Mouse (Mus musculus) retina, embryonic 14.5 days (tissue): Measurements from ENCODE around the gene Brinp2.

Experiments used
- DNase-seq: peaks from one replicate; pipeline ENCODE4 v3.0.0-alpha.2; 2015; ENCODE audit warnings: low spot score

The Brinp2 gene

DNA sequence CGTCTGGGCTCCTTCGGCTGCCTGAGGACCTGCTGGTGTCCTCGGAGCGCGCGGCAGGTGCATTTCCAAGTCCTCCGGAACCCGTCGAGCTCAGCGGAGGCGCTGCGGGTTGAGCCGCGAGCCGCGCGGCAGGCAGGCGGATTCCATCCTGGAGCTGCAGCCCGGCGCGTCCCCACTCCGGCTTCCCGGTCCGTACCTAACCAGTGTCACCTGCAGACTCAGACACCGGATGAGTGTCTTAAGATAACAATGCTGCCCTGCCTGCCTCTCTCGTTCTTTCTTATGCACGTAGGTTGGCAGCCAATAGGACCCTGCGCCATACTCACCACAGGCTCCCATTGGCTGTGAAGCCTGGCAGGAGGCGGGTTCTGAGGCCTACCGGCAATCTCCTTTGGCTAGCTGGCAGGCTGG, at the start of gene Brinp2:
Brinp2 (minus strand) TSS at position 276 of the 411 bp plus-strand sequence.
- peak; percentile 89 for DNase-seq

DNA sequence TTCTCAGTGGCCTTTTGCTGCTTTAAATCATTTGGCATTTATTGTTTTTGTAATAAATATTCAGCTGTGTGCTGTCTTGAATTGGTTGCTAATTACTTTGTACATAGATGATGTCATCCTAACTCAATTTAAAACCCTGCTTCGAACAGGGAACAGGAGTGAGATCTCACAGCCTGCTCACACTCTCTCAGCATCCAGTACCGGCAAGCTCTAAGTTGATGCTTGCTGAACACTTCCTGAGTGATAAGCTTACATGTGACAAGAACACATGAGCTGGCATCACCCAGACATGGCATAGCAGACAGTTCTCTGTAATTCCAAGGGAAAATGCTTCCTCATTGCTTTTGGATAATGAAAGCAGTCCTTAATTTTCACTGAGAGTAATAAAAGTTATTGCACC, 44.8 kb upstream of the Brinp2 start:
- no peak for DNase-seq

DNA sequence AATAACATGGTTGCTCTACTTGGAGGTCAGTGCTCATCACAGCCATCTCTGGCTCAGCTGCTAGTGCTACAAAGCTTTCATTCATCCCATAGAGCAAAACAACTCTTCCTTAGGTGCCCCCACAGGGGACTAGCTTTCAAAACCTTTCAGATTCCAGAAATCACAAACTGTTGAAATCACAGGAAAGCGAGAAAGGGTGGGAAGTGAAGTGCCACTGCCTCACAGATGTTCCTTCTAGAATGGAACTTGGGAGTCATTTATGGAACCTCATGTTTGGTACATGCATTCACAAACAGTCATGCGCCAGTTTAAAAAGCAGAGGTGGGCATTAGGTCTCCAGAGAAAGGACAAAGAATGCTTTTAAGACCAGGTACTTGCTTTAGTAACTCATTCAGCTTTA, 40.9 kb upstream of the Brinp2 start:
- DNase-seq: no peak

DNA sequence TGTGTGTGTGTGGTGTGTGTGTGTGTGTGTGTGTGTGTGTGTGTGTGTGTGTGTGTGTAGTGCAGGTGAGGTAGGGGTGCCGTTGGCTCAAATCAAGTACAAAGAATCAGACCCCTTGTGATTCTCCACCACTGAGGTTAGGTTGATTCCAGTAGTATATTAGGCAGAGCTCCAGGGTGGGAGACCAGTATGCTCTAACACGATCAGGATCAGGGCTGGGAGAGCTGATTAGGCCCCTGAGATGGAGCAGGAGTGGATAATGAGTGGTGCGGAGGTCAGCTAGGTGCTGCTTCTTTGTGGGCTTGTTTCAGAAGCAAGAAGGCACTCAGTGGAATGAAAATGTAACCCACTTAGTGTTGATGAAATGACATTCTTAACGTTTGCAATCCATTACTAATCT, 34.6 kb upstream of the Brinp2 start:
- DNase-seq: no peak

DNA sequence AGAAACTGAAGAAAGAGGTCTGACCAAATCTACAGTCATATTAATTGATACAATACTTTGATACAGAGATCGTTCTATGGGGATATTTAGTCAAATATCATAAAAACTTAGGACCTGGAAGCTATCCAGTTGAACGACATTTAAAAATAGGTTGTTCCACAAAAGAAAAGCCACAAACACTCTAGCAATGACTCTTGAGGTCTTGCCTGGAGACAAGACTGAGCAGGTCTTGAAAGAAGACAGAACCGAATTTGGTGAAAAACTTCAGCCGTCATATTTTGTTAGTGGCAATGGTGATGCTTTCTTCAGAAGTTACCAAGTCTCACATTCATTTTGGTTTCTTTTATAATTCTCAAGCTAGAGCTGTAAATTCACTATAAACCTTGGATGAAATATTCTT, 32.9 kb upstream of the Brinp2 start:
- DNase-seq: no peak

DNA sequence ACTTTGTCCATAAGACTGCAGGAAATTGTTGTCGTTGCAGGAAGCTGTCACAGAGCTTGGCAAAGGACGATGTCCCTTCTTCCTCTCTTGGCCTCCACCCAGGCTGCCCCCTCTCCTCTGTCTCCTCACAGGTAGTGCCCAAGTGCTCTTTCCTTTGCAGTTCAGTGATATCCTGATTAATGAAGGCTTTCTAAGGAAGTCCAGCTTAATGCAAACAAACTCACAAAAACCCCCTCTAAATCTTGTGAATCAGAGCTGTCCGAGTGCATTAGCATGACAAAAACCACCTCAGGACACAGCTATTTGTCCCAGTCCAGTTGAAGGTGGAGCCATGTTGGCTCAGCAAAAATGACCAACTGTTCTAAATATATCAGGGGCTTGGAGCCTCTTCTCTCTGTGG, 30.7 kb upstream of the Brinp2 start:
- no peak for DNase-seq

DNA sequence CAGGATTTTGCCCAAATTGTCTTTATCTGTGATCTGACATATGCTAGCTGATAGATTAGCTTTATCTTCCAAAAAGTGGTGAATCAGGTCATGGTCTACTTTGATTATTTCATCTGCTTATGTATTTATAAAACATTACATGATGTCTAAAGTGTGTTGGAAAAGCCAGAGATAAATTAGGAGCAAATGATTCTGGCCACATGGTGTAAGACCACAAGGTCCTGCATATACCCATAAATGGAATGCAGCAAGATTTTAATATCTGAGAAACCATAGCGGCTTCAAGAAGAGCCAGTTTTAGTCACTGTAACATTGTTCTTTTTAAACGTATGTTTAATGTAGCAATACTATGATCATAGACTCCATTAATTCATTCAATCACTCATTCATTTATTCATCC, 29.2 kb upstream of the Brinp2 start:
- no peak for DNase-seq

DNA sequence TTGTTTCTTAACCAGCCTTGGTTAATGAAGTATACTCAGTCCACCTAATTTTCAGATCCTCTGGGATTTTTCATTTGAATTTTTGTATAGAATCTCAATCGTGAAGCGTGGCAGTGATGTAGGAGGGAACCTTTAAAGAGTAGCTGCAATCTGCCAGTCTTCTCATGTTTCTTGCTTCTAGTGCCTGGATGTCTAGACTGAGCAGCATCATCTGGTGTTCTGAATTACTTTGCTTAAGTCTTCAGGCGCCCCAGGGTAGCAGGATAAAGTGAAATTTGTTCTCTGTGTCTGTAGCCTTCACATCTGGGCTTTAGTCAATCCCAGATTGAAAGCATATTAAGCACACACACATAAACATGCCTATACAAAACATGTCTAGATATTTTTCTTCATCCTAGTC, 27.1 kb upstream of the Brinp2 start:
- no peak for DNase-seq

DNA sequence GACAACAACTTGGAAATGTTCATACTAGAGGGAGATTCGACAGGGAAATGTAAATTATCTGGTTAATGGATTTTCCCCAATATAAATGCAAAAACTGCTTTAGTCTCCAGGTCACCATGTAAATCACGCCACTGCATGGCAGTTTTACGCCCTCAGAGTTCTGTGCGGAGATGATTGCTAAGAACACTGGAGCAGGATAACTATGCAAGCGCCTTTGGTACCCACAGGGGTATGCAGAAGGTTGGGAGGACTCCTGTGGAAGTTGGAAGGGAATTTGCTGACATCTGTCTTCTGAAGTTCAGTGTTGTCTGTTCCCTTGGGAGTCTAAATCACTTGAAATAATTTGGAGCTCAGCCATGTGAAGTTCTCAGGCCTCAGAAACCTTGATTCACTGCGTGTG, 26.2 kb upstream of the Brinp2 start:
- no peak for DNase-seq

DNA sequence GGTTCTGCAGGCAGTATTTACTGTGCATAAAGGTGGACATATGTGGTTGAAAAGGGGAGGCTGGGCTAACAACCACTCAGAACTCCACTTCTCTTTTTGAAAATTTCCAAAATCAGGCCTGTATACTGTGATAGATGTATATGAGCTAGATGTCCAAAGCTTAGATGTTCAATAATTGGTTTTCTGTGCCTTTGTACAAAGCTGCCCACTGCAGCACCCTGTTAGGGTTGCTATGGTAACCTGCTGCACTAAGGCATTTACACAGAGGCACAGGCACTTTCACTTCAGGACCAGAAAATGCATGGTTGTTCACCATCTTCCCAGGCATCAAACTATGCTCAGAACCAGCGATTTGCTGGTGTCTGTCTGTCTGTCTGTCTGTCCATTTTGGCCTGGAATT, 8.3 kb upstream of the Brinp2 start:
- DNase-seq: peak; percentile 45

DNA sequence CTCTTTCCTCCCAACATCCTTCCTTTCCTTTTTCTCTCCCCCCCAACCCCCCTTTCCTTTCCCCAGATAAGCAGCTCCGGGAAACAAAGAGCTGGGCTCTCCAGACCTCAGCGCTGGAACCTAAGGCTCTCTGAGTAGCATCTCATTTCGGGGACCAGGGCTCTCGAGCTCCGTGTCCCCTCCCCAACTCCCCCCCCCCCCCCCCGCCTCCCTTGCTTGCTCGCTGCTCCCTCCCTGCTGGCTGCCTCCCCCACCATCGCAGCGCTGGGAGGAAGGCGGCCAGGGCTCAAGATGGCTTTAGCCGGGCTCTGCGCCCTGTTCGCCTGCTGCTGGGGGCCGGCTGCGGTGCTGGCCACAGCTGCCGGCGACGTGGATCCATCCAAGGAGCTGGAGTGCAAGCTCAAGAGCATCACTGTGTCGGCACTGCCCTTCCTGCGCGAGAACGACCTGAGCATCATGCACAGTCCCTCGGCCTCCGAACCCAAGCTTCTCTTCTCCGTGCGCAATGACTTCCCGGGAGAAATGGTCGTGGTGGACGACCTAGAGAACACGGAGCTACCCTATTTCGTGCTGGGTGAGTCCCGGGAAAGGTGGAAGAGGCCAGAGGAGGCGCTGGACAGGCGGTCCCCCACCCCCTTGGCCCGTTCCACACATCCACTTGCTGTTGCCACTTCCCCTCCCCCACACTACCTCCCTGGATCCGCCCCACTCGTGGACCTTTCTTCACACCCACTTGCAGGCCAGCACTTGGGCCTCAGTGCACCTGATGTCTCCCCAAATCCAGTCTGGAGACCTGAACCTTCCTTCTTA, 6.4 kb upstream of the Brinp2 start:
- DNase-seq: peak; percentile 61

DNA sequence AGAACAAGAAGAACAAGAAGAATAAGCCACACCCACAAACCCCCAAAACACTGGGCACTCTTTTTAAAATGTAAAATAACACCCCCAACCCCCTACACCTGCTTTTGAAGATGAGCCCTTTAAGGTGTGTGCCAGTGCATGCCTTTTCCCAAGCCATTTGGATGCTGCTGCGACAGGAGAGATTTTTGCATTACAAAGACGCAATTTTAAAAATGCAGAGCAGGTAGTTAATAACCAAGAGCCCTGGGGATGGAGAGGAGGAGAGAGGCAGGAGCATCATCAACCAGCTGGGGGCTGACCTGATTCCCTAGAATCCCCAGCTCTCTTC, 5.8 kb upstream of the Brinp2 start, which contains the start of gene Astn1:
Astn1 (plus strand) TSS at position 310 of the 328 bp plus-strand sequence.
- DNase-seq: no peak

DNA sequence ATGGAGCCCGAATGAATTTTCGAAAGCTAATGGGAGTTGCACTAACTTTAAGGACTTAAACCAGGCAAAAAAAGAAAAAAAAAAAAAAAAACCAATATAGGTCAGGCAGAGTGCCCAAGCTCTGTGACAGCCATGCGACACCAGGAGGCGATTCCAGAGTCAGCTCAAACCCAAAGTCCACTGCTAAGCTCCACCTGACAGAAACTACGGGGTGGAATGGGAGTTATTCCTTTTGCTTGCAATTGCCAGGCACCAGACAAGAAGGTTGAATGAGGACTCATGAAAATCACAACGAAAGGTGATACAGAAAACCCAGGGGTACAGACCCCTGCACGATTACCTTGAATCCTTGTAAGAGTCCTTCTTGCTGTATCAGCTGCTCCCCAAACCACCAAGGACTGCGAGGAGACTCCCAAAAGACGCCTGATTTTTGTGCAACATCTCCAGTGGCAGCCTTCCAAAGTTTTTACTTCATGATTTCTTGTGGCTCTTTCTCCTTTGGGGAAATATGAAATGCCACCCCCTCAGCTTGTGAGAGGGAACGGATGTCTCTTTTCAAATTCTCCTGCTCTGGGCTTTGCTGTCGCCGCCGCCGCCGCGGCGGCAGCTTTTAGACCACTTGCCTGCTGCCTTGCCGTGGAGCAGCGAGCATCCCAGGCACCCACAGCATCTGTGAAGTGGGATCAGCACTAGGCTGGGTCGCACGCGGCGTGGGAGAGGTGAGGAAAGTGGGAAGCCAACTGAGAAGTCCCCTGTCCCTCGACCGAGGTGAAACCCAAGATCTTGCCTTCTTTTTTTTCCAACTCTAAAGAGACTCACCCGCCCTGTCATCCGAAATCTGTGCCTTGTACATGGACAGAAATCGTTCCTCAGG, 712 bp downstream of the Brinp2 start:
- peak; percentile 45 for DNase-seq

DNA sequence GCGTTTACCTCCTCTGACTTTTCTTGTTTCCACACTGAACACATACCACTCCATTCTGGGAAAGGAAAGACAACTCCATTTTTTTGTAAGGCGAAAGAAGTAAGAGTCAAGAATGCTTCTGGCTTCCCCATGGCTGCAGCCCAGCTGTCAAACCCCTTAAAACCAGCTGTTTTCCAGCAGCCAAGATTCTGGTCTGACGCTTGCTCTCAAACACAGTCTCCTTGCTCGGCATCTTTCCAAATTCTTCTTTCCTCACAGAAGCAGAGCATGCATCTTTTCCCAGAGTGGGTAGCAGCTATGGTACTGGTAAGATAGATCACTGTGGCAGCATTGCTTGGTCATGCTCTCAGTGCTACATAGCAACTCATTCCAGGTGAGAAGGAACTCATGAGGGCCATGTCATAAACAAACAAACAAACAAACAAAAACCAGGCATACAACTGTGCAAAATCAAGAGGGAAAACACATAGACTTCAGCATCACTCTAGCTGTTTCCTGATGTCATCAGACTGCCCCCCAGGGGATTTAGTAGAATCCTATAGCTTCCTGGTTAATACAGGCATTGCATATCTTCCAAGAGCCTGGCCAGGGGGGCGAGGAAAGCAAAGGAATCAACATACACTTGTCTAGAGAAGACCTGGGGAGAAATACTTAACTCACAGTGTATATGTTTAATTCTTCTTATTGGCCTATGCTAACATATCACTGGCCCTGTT, 2.3 kb downstream of the Brinp2 start:
- no peak for DNase-seq

DNA sequence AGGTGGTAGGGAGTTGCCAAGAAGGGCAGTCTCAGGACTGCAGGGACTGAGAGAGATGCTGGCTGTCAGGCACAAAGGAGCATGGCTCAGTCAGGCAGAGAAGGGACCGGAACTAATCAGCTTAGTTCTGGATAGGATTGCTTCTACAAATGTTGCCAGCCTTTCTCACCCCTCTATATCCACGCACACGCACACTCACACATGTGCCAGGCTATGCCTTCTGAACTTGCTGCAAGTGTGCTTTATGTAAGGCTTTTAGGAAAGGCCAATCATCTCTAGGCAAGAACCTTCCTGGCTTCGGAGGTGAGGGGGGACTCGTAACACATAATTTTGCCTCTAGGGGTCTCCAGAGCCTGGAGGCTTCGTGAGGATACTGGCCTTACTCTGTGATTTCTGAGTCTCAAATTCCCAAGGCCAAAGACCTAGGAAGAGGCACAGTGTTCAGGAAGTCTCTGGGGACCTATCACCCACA, 12.8 kb downstream of the Brinp2 start:
- peak; percentile 69 for DNase-seq

DNA sequence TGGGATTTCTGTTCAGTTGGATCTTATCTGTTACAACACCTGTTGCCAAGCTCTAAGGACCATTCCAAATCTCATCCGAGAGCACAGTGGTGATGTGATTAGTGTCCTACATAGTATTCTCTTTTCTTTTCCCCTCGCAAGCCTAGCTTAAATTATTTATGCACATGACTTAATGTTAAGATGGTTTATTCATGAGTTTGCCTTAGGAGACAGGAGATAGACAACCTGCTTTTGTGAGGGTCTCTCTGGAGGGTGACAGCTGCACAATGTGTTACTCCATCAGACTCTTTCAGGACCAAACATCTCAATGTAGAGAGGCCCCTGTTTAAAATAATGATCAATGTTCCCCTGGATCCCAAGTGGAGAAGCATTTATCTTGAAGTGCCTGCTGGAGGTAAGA, 27.3 kb downstream of the Brinp2 start:
- no peak for DNase-seq

DNA sequence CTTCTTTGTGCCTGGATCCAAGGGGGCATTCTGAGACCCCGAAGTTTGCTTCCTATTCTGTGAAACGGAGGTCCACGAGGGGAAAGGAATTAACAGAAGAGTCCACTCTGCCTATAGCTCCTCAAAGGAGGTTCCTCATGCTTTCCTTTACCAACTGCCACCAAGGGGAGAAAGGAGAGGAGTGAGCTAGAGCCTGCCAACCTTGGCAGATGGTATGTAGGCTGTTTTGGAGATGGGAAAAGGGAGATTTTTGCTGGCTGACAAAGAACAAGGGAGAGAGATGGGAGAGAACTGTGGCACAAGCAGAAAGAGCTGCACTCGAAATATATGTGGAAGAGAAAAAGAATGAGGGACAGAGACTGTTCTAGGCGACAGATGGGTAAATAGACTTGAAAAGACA, 28.0 kb downstream of the Brinp2 start:
- DNase-seq: no peak

DNA sequence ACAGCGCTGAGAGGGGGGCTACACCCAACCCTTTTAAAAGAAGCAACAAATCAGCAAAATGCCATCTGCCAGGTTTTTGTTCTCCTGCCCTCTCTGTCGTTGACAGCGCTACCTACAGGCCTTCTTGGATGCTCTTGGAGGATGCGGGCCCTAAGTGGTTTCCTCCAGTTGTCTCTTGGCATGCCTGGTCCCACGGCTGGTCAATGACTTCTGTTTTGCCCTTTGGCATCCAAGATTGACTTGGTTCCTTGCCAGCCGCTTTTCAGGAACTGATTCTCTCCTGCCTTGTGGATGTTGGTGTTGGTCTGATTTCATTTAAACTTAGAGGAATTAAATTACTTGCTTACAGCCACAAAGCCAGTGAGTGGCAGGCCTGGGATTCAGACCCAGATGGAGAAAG, 32.8 kb downstream of the Brinp2 start:
- DNase-seq: no peak

DNA sequence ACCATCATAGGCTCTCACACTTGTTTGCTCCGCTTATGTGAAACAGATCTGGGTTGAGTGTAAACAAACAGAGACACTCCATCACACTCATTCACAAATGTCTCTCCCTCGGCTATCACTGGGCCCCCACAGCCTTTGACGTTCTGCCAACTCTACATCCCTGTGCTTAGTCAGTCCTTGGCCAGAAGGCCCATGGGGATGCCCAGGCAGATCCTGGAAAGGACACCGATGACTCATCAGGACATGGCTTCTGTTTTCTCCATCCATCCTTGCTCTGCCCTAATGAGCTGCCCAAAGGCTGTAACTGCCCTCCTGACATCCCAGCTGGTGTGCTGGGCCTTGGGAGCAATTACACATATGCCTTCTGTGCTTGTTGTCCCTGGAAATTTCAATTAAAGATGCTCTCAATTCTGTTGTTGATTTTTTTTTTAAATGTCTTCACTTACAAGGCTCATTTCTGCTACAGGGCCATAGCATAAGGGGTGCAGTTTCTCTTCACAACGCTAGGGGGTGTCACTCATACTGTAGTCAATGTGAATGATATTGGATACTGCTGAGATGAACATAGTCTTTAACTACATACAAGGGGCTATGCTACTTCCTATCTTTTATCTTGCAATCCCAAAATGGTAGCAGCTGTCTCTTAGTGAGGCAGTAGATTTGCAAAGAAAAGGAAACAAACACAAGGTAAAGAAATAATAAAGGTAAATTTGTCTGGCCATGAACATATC, 45.5 kb downstream of the Brinp2 start:
- DNase-seq: no peak

DNA sequence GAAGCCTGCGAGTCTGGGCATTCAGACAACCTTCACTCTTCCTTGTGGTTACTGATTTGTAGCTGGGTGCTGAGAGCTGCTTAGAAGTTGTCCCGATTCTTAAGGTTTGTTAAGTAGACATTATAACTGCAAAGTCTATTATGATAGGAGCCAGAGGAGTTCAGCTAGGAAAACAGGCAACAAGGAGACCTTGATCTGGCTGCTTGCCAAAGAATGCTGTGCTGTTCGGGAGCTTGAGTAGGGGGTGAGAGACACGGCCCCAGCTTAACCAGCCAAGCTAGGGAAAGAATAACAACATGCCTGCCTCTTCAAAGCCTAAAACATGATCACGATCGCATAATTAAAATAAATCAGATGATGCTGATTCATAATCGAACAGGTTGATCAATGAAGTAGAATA, 59.1 kb downstream of the Brinp2 start:
- DNase-seq: peak; percentile 31

DNA sequence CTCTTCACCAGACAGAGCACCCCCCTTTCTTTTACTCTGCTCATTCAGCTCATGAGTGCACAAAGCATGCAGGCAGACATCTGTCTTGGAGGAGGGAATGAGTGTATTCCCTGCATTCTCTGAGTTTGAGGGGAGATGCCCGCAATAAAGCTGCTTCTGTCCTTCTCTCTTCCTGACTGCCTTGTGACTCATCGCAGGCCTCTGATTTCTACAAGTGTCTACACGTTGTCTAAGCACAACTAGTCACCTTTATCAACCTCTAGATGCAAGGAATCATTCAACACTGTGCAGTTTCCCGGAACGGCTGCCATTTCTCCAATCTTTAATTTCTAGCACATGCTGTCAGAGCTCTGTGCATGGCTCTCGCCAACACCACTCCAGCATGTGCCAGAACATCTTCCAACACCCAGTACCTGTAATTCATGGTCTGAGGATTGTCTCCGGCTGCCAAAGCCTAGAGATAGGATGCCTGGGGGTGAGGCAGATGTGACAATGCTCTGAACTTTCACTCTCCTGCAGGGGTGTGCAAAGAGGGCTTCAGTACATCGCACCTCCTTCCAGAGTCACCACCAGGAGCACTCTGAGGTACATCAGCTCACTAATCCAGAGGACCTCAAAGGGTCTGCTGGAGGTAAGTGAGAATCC, 59.7 kb downstream of the Brinp2 start:
- DNase-seq: no peak
